Mouse (Mus musculus): ENCODE data around the gene Slc46a3.
A peak's percentile ranks its signal among the peaks of the same experiment; 100 is the strongest.

The Slc46a3 gene

DNA sequence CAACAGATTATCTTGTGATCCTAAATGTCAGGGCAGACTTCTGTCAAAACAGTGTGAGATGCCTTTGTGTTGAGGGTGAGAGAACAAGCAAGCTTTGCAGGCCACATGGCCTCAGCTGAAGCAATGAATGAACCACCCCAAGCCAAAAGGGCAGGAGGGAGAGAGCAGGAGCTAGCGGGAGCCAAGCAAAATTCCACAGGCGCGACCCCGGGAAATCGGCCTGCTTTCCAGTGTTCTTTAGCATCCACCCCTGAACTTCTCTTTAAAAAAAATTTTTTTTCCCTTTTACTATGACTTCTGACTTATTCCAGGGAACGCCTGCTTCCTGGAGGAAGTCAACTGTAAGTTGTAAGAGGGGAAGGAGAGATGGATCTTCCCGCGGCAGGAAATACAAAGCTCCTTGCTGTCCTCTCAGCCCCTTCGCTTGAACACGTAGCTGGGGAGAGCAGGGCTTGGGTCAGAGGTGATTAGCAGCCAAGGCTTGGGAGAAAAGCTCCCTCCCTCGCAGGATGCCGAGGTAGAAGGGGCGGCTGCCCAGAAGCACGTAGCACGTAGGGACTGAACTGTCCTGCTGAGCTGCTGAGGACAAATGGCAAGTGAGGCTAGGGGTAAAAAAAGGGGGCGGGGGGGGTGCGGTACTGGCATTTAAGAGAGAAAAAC lies 59.6 kb downstream of the Slc46a3 start:
- DNase-seq = no peak

DNA sequence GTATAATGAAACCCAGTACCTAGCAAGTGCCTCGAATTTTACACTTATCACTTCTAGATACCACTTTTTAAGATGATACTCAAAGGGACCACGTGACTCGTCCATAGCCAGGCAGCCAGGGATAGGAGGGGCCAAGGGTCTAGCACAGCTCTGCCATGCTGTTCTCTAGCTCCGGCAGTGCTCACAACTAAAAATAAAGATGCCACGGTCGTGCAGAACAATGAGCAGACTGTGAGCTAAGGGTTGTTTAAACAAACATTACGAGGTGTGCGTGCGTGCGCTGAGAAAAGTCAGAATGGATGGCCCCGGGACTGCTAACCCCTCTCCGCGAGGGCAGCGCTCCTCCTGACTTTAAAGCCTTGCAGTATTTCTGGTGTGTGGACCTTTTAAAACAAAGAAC lies 61.8 kb downstream of the Slc46a3 start:
- peak in 1 of 2 experiments; percentile 37 for DNase-seq

- DNase-seq = no peak
These were observed 65.8 kb downstream of the Slc46a3 start for GRCm38 (mm10) chr5:147828846-147829245.
